Mouse (Mus musculus) forebrain, embryonic 12.5 days (tissue): Measurements from ENCODE around the gene Med20. TPM values are rescaled to one million over a fixed set of nuclear protein-coding genes. Genes with fewer than 3 reads are reported as not detected.
"Not testable (repeated sequence)": the region's sequence is repeated elsewhere in the genome, so short reads cannot be mapped to it uniquely, and the experiment has no call there.

ENCODE experiments used
- ATAC-seq: fragments of 200-750 bp; cut with Nextera tagmentation; 2 replicates; pipeline ENCODE4 v1.8.0; 2017; ENCODE audit warnings: moderate TSS enrichment; ENCODE audit not compliant: low FRiP score
- H3K27ac ChIP-seq: fragments of 300-500 bp; sonication (generic); 2 replicates; pipeline ENCODE4 v1.5.1; 2016; ENCODE audit warnings: mild to moderate bottlenecking
- H3K27me3 ChIP-seq: fragments of 300-500 bp; sonication (generic); 2 replicates; pipeline ENCODE4 v1.6.1; 2016; ENCODE audit warnings: mild to moderate bottlenecking
- H3K36me3 ChIP-seq: fragments of 300-500 bp; sonication (generic); replicated peaks from 2 replicates; pipeline ENCODE4 v1.6.1; 2016; ENCODE audit warnings: mild to moderate bottlenecking
- H3K4me1 ChIP-seq: fragments of 300-500 bp; sonication (generic); 2 replicates; pipeline ENCODE4 v1.6.1; 2016
- H3K4me2 ChIP-seq: fragments of 300-500 bp; sonication (generic); 2 replicates; pipeline ENCODE4 v1.6.1; 2016; ENCODE audit warnings: mild to moderate bottlenecking, moderate library complexity
- H3K4me3 ChIP-seq: fragments of 300-500 bp; sonication (generic); replicated peaks from 2 replicates; pipeline ENCODE4 v1.5.1; 2016; ENCODE audit warnings: mild to moderate bottlenecking
- H3K9ac ChIP-seq: fragments of 300-500 bp; sonication (generic); 2 replicates; pipeline ENCODE4 v1.6.1; 2016; ENCODE audit warnings: mild to moderate bottlenecking
- H3K9me3 ChIP-seq: fragments of 300-500 bp; sonication (generic); 2 replicates; pipeline ENCODE4 v1.6.1; 2016
- WGBS: fragments of 180-500 bp; shearing (Covaris S2); methylation state at CpG from one replicate; pipeline ENCODE4 v1.1.7; 2016; 5-methylcytosine and 5-hydroxymethylcytosine counted together
- polyA plus RNA-seq: library from polyadenylated mRNA; unstranded; fragments of >200 nt; fragmentation: Nextera tagmentation; extraction: Ambion mirVana; gene quantifications from 2 replicates; pipeline ENCODE4 v1.2.1, GENCODE M21; 2016

Med20 gene
- polyA plus RNA-seq, 1 experiment from 2014 or later: 38.5 TPM

DNA sequence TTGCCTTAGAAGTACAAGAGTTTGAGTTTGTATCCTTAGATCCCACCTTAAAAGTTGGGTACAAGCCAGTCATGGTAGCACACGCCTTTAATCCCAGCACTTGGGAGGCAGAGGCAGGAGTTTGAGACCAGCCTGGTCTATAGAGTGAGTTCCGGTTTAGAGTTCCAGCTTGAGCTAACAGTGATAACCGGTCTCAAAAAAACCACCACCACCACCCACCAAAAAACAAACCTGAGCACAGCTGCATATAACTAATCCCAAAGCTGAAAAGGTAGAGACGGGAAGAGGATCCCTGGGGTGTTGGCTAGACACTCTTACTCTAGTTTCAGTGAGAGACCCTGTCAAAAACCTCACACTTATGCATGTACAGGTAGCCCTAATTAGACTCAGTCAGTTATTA is 5.3 kb downstream of the Med20 start:
- no peak overlapping the region for H3K4me2 ChIP-seq
- H3K27ac ChIP-seq: no peak overlapping the region
- peaks cover 46% of the 10 kb centered on the region for H3K36me3 ChIP-seq
- H3K9me3 ChIP-seq: no peaks in the 10 kb centered on the region
- no peak for ATAC-seq
- no peaks in the 10 kb centered on the region for H3K27me3 ChIP-seq
- WGBS: 90% methylated on average over 4 of the region's 4 CpGs
- H3K4me1 ChIP-seq: peaks cover 13% of the 10 kb centered on the region
- no peak overlapping the region for H3K9ac ChIP-seq
- no peak overlapping the region for H3K4me3 ChIP-seq

DNA sequence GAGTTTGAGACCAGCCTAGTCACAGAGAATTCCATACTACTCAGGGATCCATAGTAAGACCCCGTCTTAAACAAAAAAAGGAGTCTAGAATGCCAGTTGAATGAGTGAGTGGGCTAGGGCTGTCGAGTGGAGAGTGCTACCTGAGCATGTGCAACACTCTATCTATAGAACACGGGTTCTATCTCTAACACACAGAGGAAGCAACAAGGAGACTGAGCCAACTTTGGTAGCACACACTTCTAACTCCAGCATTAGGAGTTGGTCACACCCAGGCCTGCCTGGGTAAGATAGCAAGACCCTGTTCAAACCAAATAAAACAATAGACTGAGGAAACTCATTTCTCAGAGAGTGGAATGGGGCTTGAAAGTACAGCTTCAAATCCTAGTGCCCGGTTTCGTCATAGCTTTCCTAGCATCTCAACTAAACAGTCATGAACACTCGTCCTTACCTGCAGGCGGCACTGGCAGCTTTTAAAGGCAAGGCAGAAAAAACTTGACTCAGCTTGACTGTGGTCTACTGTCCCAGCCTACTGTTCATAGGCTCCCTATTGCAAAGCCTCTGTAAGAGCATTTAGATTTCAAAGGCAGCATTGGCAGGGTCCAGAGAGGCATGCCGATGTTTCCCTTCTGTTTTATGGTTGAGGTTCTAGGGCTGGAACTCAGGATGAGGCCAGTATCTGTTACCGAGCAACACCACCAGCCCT is 6.4 kb downstream of the Med20 start:
- no peak overlapping the region for H3K4me3 ChIP-seq
- ATAC-seq: no peak
- peaks cover 57% of the 10 kb centered on the region for H3K36me3 ChIP-seq
- no peak overlapping the region for H3K27ac ChIP-seq
- no peak overlapping the region for H3K4me2 ChIP-seq
- H3K27me3 ChIP-seq: no peaks in the 10 kb centered on the region
- no peak overlapping the region for H3K9ac ChIP-seq
- H3K4me1 ChIP-seq: peaks cover 3% of the 10 kb centered on the region
- 91% methylated on average over 9 of the region's 9 CpGs for WGBS
- no peaks in the 10 kb centered on the region for H3K9me3 ChIP-seq

DNA sequence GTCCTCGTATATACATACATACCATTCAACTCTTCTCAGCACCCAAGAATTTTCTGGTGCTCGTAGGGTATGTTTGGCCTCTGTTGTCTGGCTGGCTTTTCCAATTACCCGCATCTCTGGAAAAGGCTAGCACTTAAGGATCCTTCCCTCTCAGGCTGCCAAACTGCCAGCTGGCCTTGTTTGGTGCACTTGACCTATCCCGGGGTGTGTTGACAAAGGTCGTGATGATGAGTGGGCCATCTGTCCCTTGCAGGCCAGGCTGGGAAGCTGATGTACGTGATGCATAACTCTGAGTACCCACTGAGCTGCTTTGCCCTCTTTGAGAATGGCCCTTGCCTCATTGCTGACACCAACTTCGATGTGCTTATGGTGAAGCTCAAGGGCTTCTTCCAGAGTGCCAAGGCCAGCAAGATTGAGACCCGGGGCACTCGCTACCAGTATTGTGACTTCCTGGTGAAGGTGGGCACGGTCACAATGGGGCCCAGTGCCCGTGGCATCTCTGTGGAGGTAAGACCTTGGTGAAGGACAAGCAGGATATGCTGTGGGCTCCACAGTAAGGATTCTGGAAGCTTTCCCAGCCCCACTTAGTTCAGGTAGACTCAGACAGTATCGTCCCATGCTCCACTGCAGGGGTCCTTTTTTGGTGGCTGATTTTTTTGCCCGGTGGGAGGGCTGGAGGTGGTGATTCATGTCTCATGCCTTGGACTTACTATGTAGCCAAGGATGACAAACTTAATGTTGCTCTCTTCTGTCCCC is 7.4 kb downstream of the Med20 start:
- no peak for ATAC-seq
- Histone ChIP-seq H3K4me2 (no peak overlapping the region), H3K9me3 (no peaks in the 10 kb centered on the region), H3K4me1 (no peaks in the 10 kb centered on the region), H3K36me3 (peaks cover 66% of the 10 kb centered on the region), H3K27me3 (no peaks in the 10 kb centered on the region), H3K9ac (no peak overlapping the region), H3K27ac (no peak overlapping the region), H3K4me3 (no peak overlapping the region)
- WGBS: 92% methylated on average over 13 of the region's 13 CpGs

DNA sequence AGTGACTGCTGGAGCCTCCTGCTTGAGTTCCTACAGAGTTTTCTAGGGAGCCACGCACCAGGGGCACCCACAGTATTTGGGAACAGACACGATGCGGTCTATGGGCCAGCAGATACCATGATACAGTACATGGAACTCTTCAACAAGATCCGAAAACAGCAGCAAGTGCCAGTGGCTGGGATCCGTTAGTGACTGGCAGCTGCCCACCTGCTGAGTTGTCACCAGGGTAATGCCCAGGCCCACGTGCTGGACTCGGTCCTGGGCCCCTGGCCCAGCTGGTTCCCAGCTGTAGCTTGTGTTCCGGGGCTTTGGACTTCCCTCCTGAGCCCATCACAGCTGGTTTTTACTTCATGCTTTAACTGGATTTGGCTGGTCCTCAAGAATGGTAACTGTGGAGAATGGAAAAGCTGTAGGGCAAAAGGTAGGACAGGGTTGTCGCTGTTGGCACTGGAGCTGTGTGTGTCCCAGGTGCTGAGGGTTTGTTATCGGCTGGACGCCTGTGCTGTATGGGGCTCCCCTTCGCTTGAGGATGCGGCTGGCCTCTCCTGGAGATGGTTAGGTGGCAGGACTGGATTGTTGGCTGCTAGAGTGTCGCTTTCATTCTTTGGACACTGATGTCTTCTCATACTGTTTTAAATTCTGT is 11.7 kb downstream of the Med20 start:
- H3K36me3 ChIP-seq: peaks cover 58% of the 10 kb centered on the region

DNA sequence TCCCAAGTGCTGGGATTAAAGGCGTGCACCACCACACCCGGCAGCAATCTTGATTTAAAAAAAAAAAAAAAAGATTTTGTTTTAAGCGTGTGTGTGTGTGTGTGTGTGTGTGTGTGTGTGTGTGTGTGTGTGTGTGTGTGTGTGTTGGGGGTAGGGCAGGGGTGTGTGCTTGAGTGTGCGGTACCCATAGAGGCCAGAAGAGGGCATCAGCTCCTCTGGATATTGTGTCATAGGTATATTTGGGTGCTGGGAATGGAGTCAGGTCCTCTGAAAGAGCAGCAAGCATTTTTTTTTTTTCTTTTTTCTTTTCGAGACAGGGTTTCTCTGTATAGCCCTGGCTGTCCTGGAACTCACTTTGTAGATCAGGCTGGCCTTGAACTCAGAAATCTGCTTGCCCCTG is 13.2 kb downstream of the Med20 start:
- H3K27ac ChIP-seq, H3K4me3 ChIP-seq, H3K27me3 ChIP-seq, H3K9ac ChIP-seq, ATAC-seq, H3K4me2 ChIP-seq, H3K9me3 ChIP-seq: not testable (repeated sequence)
- peaks cover 11% of the 10 kb centered on the region for H3K4me1 ChIP-seq
- H3K36me3 ChIP-seq: peaks cover 49% of the 10 kb centered on the region
- 100% methylated on average over 5 of the region's 5 CpGs for WGBS

More for the DNA sequence above, 11.7 kb downstream of the Med20 start:
- no peak overlapping the region for H3K9ac ChIP-seq
- no peaks in the 10 kb centered on the region for H3K27me3 ChIP-seq
- 95% methylated on average over 14 of the region's 14 CpGs for WGBS
- no peaks in the 10 kb centered on the region for H3K9me3 ChIP-seq
- peaks cover 2% of the 10 kb centered on the region; the same call in 1 of the 2 replicates for H3K4me1 ChIP-seq
- no peak overlapping the region for H3K4me3 ChIP-seq
- no peak for ATAC-seq
- H3K4me2 ChIP-seq: no peak overlapping the region
- H3K27ac ChIP-seq: no peak overlapping the region

DNA sequence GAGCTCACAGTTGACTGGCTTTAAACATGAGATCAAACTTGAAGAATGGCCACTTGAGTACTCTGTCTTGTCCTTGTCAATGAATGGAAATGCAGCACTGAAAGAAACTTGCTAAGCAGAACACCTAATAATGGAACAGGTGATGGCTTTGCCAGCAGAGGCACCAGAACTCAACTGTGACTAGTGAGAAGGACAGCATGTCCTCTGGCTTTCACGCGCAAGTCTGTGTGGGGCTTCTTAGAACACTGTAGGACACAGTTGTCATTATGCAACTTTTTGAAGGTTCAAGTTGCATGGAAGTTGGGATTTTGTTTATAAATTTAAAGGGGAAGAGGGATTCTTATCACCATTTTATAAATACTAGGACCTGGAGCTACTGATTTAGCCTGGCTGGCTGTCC is 13.7 kb downstream of the Med20 start:
- Histone ChIP-seq H3K27ac (no peak overlapping the region), H3K9ac (no peak overlapping the region), H3K4me1 (peaks cover 11% of the 10 kb centered on the region), H3K36me3 (peaks cover 44% of the 10 kb centered on the region), H3K9me3 (no peaks in the 10 kb centered on the region), H3K4me2 (no peak overlapping the region), H3K4me3 (no peak overlapping the region), H3K27me3 (no peaks in the 10 kb centered on the region)
- no peak for ATAC-seq
- 99% methylated on average over 2 of the region's 2 CpGs for WGBS

DNA sequence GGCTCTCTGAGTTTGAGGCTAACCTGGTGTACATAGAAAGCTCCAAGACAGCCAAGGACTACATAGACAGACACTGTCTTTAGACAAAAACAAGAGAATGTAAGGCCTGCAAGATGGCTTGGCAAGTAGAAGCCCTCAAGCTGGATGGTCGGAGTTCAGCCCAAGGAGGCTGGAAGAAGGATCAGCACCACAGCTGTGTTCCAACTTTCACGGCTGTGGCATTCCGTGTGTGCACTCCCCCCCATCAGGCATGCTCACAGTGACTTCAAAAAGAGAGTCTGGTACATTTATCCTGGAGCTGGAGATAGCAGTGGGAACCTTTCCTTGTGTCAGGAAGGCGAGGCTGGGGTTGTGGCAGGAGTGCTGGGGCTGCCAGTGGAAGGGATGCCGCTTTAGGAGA is 14.6 kb downstream of the Med20 start:
- no peak overlapping the region for H3K9ac ChIP-seq
- H3K4me2 ChIP-seq: no peak overlapping the region
- no peak overlapping the region for H3K27ac ChIP-seq
- H3K36me3 ChIP-seq: peaks cover 43% of the 10 kb centered on the region
- H3K9me3 ChIP-seq: no peaks in the 10 kb centered on the region
- no peaks in the 10 kb centered on the region for H3K27me3 ChIP-seq
- WGBS: 92% methylated on average over 5 of the region's 5 CpGs
- peaks cover 18% of the 10 kb centered on the region for H3K4me1 ChIP-seq
- no peak for ATAC-seq
- no peak overlapping the region for H3K4me3 ChIP-seq

DNA sequence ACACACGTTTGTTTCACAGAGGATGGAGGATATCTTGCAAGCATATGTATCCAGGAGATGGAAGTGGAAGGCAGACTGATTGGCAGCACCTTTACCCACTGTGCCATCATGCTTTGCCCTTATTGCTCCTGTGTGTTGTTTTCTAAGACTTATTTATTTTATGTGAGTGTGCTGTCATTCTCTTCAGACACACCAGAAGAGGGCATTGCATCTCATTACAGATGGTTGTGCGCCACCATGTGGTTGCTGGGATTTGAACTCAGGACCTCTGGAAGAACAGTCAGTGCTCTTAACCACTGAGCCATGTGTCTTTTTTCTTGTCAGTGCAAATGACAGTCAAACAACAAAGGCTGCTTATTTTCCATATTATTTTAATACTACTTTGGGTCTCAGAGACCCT is 16.4 kb downstream of the Med20 start:
- H3K4me3 ChIP-seq: no peak overlapping the region

DNA sequence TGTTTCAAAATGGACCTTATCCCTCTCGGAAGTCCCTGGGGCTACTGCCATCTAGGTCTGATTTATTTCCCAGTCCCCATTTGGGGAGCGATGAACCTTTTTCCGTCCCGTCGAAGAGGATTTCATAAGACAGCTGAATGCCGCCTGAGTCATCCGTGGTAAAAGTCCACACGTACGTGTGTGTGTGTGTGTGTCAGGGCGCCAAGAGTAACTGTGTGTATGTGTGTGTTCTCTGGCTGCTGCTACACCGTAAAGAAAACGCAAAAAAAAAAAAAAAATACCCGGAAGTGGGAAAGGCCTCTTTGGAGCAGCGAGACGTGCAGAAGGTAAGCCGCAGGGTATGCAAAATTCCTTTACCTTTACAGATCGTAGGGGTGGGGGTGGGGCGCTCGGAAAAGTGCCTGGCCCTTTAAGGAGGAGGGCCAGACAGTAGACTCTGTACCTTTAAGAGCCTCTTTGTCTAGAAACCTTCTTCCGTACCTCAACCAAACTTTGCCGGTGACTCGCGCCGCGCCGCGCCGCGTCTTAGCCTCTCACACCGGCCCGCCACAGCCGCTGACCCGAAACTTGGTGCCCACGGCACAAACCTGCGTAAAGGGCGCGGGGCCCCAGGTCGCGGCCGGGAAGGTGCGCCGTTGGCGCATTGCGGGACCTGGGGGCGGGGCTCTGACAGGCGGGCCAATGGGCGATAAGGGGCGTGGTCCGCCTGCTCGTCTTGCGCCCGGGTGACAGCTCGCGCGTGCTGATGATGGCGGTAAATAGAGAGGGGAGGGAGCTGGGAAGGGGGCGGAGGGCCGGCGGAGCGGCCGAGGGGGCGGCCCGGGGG is 17.7 kb downstream of the Med20 start:
- peak overlapping the region; percentile 70 for H3K4me3 ChIP-seq
- H3K36me3 ChIP-seq: peaks cover 13% of the 10 kb centered on the region
- H3K9ac ChIP-seq: peak overlapping the region; percentile 87
- 1% methylated on average over 62 of the region's 63 CpGs for WGBS
- no peaks in the 10 kb centered on the region for H3K27me3 ChIP-seq
- peak overlapping the region; percentile 90 for H3K4me2 ChIP-seq
- H3K4me1 ChIP-seq: peaks cover 35% of the 10 kb centered on the region
- peak overlapping the region; percentile 95 for H3K27ac ChIP-seq
- no peaks in the 10 kb centered on the region for H3K9me3 ChIP-seq
- peak; percentile 96 for ATAC-seq

More for the DNA sequence above, 16.4 kb downstream of the Med20 start:
- Histone ChIP-seq H3K36me3 (peaks cover 25% of the 10 kb centered on the region), H3K27ac (no peak overlapping the region), H3K4me2 (0 out of 2 replicates have a peak overlapping the region, but pooled peaks have one; percentile 90), H3K9ac (no peak overlapping the region), H3K27me3 (no peaks in the 10 kb centered on the region), H3K9me3 (no peaks in the 10 kb centered on the region), H3K4me1 (peaks cover 33% of the 10 kb centered on the region)
- WGBS: 81% methylated on average over 2 of the region's 2 CpGs
- ATAC-seq: no peak

DNA sequence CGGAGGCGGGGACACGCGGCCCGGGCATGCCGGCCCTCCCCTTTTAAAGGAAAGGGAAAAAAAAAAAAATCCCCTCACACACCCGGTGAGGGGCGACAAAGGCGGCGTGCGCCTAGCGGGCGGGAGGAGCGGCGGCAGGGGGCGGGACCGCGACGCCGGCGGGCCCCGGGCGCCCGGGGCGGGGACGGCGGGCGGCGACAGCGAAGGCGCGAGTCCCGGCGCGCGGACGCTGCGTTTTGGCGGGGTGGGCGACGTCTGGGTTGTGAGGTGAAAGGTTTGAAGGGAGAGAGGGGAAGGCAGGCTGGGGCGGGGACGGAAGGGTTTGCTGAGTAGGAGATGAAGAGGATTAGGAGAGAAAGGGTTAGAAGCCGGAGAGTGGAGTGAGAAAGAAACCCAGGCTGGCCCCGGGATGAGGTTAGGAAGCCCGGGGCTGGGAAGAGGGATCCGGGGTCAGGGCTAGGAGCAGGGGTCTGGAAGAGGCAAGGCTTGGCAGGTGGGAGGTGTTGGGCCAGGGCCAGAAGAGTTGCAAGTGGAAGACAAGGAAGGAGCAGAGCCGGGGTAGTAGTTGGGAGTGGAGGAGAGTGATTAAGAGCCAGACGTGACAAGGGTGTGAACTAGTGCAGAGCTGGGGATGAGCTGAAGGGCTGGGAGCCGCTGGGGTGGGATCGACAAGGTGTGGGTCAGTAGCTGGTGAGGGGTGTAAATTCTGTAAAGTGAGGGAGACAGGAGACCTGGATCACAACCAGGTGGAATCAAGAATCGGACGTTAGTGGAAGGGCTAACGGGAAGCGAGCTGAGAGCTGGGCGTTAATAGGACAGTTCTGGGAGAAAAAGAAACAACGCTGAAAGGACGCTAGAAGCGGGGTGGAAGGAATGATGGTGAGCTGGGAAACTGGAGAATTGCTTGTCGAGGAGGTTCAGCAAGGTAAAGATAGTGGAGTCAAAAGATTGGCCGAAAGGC is 18.6 kb downstream of the Med20 start:
- H3K36me3 ChIP-seq: peaks cover 3% of the 10 kb centered on the region
- peak overlapping the region; percentile 95 for H3K27ac ChIP-seq
- H3K27me3 ChIP-seq: no peaks in the 10 kb centered on the region
- H3K4me3 ChIP-seq: peak overlapping the region; percentile 70
- H3K4me2 ChIP-seq: peak overlapping the region; percentile 90
- H3K9ac ChIP-seq: peak overlapping the region; percentile 87
- under 1% methylated on average over 60 of the region's 61 CpGs for WGBS
- H3K4me1 ChIP-seq: peaks cover 38% of the 10 kb centered on the region
- peak; percentile 73 for ATAC-seq
- H3K9me3 ChIP-seq: no peaks in the 10 kb centered on the region

DNA sequence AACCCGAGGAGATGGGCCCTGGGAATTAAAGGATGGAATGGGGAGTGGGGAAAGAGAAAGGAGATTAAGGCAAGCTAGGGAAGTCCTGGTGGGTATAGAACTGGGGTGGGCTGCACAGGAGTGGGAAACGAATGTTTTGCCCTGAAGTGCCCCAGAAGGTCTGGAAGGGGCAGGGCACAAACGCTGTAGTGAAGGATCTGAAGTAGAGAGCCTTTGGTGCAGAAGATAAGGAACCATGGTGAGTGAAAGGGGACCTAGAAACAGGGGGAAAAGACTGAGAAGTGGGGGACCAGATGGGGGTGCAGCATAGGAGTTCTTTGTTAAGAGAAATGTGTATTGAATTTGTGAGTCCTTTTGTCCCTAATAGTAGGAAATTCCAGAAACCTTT is 19.3 kb downstream of the Med20 start, which contains the start of gene Usp49:
Usp49 (plus strand) TSS at position 13 of the 388 bp plus-strand sequence.
- H3K4me2 ChIP-seq: peak within 1 kb of the TSS; percentile 90

More for the DNA sequence above, 19.3 kb downstream of the Med20 start, which contains the start of gene Usp49:
- H3K4me3 ChIP-seq: peak within 1 kb of the TSS; percentile 70
- H3K27ac ChIP-seq: peak within 1 kb of the TSS; percentile 95
- peak within 1 kb of the TSS; percentile 87 for H3K9ac ChIP-seq
- no peak for ATAC-seq
- H3K4me1 ChIP-seq: peaks cover 38% of the 10 kb centered on the region
- WGBS: 0% methylated on average over 3 of the region's 3 CpGs
- no peaks in the 10 kb centered on the region for H3K9me3 ChIP-seq
- H3K36me3 ChIP-seq: peaks cover 4% of the 10 kb centered on the region; the same call in 1 of the 2 replicates
- H3K27me3 ChIP-seq: no peaks in the 10 kb centered on the region
